Mouse (Mus musculus) limb, embryonic 14.5 days (tissue): ENCODE measurements at regions not wholly inside any gene's neighbourhood (a gene's known extent, or its start where the extent isn't known, plus 50 kb on each side); places are given as distances from the start of the nearest gene placed in this dataset.

ENCODE experiments used
- ATAC-seq: fragments of 200-750 bp; cut with Nextera tagmentation; 2 replicates; pipeline ENCODE4 v1.8.0; 2017; ENCODE audit warnings: low read depth, moderate number of reproducible peaks, moderate TSS enrichment; ENCODE audit not compliant: low FRiP score
- DNase-seq: peaks from one replicate; pipeline ENCODE4 v3.0.0-alpha.2; 2015; ENCODE audit warnings: low spot score
- H3K27ac ChIP-seq: fragments of 300-500 bp; sonication (generic); replicated peaks from 2 replicates; pipeline ENCODE4 v1.5.1; 2014; ENCODE audit warnings: low read depth, mild to moderate bottlenecking, low read length, moderate library complexity, mixed read lengths
- H3K27me3 ChIP-seq: fragments of 300-500 bp; sonication (generic); 2 replicates; pipeline ENCODE4 v1.6.1; 2014; ENCODE audit warnings: low read length, mixed read lengths; ENCODE audit not compliant: control insufficient read depth, insufficient read depth
- H3K36me3 ChIP-seq: fragments of 300-500 bp; sonication (generic); 2 replicates; pipeline ENCODE4 v1.6.1; 2014; ENCODE audit warnings: mild to moderate bottlenecking, low read length, moderate library complexity, mixed read lengths; ENCODE audit not compliant: control insufficient read depth, insufficient read depth
- H3K4me1 ChIP-seq: fragments of 300-500 bp; sonication (generic); 2 replicates; pipeline ENCODE4 v1.6.1; 2014; ENCODE audit warnings: antibody characterized with exemption, low read length, mixed read lengths; ENCODE audit not compliant: control insufficient read depth, insufficient read depth
- H3K4me2 ChIP-seq: fragments of 300-500 bp; sonication (generic); replicated peaks from 2 replicates; pipeline ENCODE4 v1.6.1; 2014; ENCODE audit warnings: low read depth, mild to moderate bottlenecking, low read length, moderate library complexity; ENCODE audit not compliant: severe bottlenecking
- H3K4me3 ChIP-seq: fragments of 300-500 bp; sonication (generic); replicated peaks from 2 replicates; pipeline ENCODE4 v1.5.1; 2014; ENCODE audit warnings: low read length
- H3K9ac ChIP-seq: fragments of 300-500 bp; sonication (generic); 2 replicates; pipeline ENCODE4 v1.6.1; 2014; ENCODE audit warnings: mild to moderate bottlenecking, low read depth, low read length, moderate library complexity; ENCODE audit not compliant: severe bottlenecking
- H3K9me3 ChIP-seq: fragments of 300-500 bp; sonication (generic); 2 replicates; pipeline ENCODE4 v1.6.1; 2016; ENCODE audit warnings: low read length; ENCODE audit not compliant: control insufficient read depth
- POLR2A ChIP-seq: fragments of 200-500 bp; IDR thresholded peaks from 2 replicates; pipeline ENCODE4 v1.8.0; 2012; ENCODE audit warnings: inconsistent platforms, mild to moderate bottlenecking, moderate library complexity, borderline replicate concordance; ENCODE audit not compliant: insufficient read depth, insufficient read length; ENCODE audit errors: extremely low read depth
- WGBS: fragments of 180-500 bp; shearing (Covaris S2); extraction: QIAGEN DNeasy Blood & Tissue Kit; methylation state at CpG from one replicate; pipeline ENCODE4 v1.1.7; 2014; 5-methylcytosine and 5-hydroxymethylcytosine counted together

- no peaks in the 10 kb centered on the region for H3K9me3 ChIP-seq
- no peak overlapping the region for H3K4me2 ChIP-seq
- ATAC-seq (no peak), DNase-seq (no peak)
- no peaks in the 10 kb centered on the region for H3K27me3 ChIP-seq
- 74% methylated on average over 17 of the region's 17 CpGs for WGBS
- no peak for TF ChIP-seq POLR2A
- H3K9ac ChIP-seq = no peak overlapping the region
- H3K27ac ChIP-seq = no peak overlapping the region
- H3K36me3 ChIP-seq = no peaks in the 10 kb centered on the region
- H3K4me3 ChIP-seq = no peak overlapping the region
- no peaks in the 10 kb centered on the region for H3K4me1 ChIP-seq
Observed at GRCm38 (mm10) chr4:124005626-124006315, 87.9 kb upstream of the 4930535I16Rik start.

DNA sequence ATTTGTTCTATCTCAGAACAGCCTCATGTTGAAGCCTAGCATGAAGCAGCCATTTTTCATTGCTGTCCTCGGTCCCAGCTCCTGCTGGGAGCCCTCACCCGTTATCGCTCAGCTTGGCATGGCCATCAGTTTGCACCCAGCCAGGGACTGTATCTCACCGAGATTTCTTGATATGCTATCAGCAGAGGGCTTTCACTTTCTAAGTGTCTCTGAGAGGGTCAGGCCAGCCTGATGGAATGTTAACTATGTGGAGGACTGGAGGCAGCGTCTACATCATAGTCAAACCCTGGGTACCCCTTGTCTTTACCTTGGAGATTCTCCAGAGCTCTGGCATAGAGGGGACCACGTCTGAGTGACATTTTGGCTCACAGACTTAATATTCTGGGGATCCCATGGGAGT is 84.9 kb upstream of the 4930535I16Rik start:
- 56% methylated on average over 6 of the region's 6 CpGs for WGBS
- no peak overlapping the region for H3K9ac ChIP-seq
- H3K4me1 ChIP-seq = no peaks in the 10 kb centered on the region
- H3K4me3 ChIP-seq = no peak overlapping the region
- no peak for TF ChIP-seq POLR2A
- H3K36me3 ChIP-seq = no peaks in the 10 kb centered on the region
- no peaks in the 10 kb centered on the region for H3K27me3 ChIP-seq
- ATAC-seq (no peak), DNase-seq (no peak)
- H3K4me2 ChIP-seq = no peak overlapping the region
- no peaks in the 10 kb centered on the region for H3K9me3 ChIP-seq
- H3K27ac ChIP-seq = no peak overlapping the region

- Histone ChIP-seq H3K27ac (no peak overlapping the region), H3K9me3 (no peaks in the 10 kb centered on the region), H3K4me3 (no peak overlapping the region), H3K4me2 (no peak overlapping the region), H3K9ac (no peak overlapping the region), H3K27me3 (no peaks in the 10 kb centered on the region), H3K36me3 (no peaks in the 10 kb centered on the region), H3K4me1 (no peaks in the 10 kb centered on the region)
- no peak for TF ChIP-seq POLR2A
- no peak for ATAC-seq
- DNase-seq = no peak
- WGBS = 74% methylated on average over 7 of the region's 7 CpGs
Observed at GRCm38 (mm10) chr4:124002105-124002504, 84.3 kb upstream of the 4930535I16Rik start.

DNA sequence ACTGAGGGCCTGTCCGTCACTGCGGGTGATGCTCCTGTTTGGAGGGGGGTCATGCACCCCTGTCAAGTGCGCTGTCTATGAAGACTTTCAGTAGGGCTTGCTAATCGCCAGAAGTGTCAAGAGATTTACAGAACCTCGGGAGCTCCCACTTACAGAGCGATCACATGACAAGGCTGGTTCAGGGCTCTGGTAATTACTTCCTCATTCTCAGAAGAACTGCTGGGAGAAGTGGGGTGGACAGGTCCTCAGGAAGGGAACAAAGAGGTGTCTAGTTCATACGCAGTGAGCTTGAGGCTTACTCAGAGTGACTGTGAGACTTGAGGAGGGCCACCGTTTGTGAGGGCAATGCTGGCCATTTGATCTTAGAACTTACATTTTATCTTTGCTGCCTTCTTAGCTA is 78.0 kb upstream of the 4930535I16Rik start:
- Histone ChIP-seq H3K27me3 (peaks cover 11% of the 10 kb centered on the region), H3K9ac (no peak overlapping the region), H3K27ac (no peak overlapping the region), H3K4me1 (peaks cover 5% of the 10 kb centered on the region), H3K4me3 (no peak overlapping the region), H3K4me2 (no peak overlapping the region), H3K36me3 (no peaks in the 10 kb centered on the region), H3K9me3 (no peaks in the 10 kb centered on the region)
- 77% methylated on average over 8 of the region's 8 CpGs for WGBS
- DNase-seq = no peak
- TF ChIP-seq POLR2A = no peak
- ATAC-seq = no peak

- no peak for ATAC-seq
- 12% methylated on average over 10 of the region's 10 CpGs for WGBS
- peak overlapping the region; percentile 46; the same call in 1 of the 2 replicates for H3K9ac ChIP-seq
- H3K27ac ChIP-seq = no peak overlapping the region
- peaks cover 21% of the 10 kb centered on the region for H3K27me3 ChIP-seq
- no peak for TF ChIP-seq POLR2A
- H3K4me1 ChIP-seq = peaks cover 7% of the 10 kb centered on the region
- DNase-seq = no peak
- no peaks in the 10 kb centered on the region for H3K36me3 ChIP-seq
- H3K9me3 ChIP-seq = no peaks in the 10 kb centered on the region
- H3K4me3 ChIP-seq = peak overlapping the region; percentile 32
- H3K4me2 ChIP-seq = peak overlapping the region; percentile 62
Observed at GRCm38 (mm10) chr4:123991223-123991622, 73.4 kb upstream of the 4930535I16Rik start.
